Mouse (Mus musculus) stomach, postnatal 0 days (tissue): ENCODE data around the gene Abat. TPM values are rescaled to one million over a fixed set of nuclear protein-coding genes. Genes with fewer than 3 reads are reported as not detected.

Experiments used
- ATAC-seq: fragments of 200-750 bp; cut with Nextera tagmentation; 2 replicates; pipeline ENCODE4 v1.8.0; 2017; ENCODE audit not compliant: low FRiP score, low TSS enrichment
- DNase-seq: peaks from one replicate; pipeline ENCODE4 v3.0.0-alpha.2; 2016; ENCODE audit warnings: low spot score
- H3K27ac ChIP-seq: fragments of 300-500 bp; sonication (generic); replicated peaks from 2 replicates; pipeline ENCODE4 v1.5.1; 2014; ENCODE audit warnings: mild to moderate bottlenecking, control low read depth
- H3K27me3 ChIP-seq: fragments of 300-500 bp; sonication (generic); 2 replicates; pipeline ENCODE4 v1.6.1; 2014; ENCODE audit warnings: low read length; ENCODE audit not compliant: control insufficient read depth, insufficient read depth
- H3K36me3 ChIP-seq: fragments of 300-500 bp; sonication (generic); 2 replicates; pipeline ENCODE4 v1.6.1; 2014; ENCODE audit warnings: low read length, mixed read lengths; ENCODE audit not compliant: control insufficient read depth, insufficient read depth
- H3K4me1 ChIP-seq: fragments of 300-500 bp; sonication (generic); replicated peaks from 2 replicates; pipeline ENCODE4 v1.6.1; 2014; ENCODE audit warnings: antibody characterized with exemption; ENCODE audit not compliant: control insufficient read depth, insufficient read depth
- H3K4me2 ChIP-seq: fragments of 300-500 bp; sonication (generic); replicated peaks from 2 replicates; pipeline ENCODE4 v1.6.1; 2014; ENCODE audit warnings: low read depth, mild to moderate bottlenecking, control low read depth, moderate library complexity
- H3K4me3 ChIP-seq: fragments of 300-500 bp; sonication (generic); 2 replicates; pipeline ENCODE4 v1.5.1; 2014; ENCODE audit warnings: low read depth, low read length, control low read depth
- H3K9ac ChIP-seq: fragments of 300-500 bp; sonication (generic); 2 replicates; pipeline ENCODE4 v1.6.1; 2014; ENCODE audit warnings: mild to moderate bottlenecking, low read length, control low read depth, mixed read lengths
- H3K9me3 ChIP-seq: fragments of 300-500 bp; sonication (generic); 2 replicates; pipeline ENCODE4 v1.6.1; 2016; ENCODE audit warnings: low read length; ENCODE audit not compliant: control insufficient read depth
- CTCF ChIP-seq: IDR thresholded peaks from 2 replicates; pipeline ENCODE4 v1.5.1; 2016; ENCODE audit warnings: antibody characterized with exemption, low read depth, mild to moderate bottlenecking, moderate library complexity
- EP300 ChIP-seq: optimal IDR thresholded peaks from 2 replicates; pipeline ENCODE3; 2016; ENCODE audit warnings: antibody characterized with exemption
- WGBS: fragments of 180-500 bp; shearing (Covaris S2); extraction: QIAGEN DNeasy Blood & Tissue Kit; methylation state at CpG from one replicate; pipeline ENCODE4 v1.1.7; 2014; 5-methylcytosine and 5-hydroxymethylcytosine counted together
- microRNA-seq: library from miRNA; unstranded; fragments of <30 nt; microRNA quantifications from one replicate; pipeline ENCODE4, GENCODE M21; 2016
- polyA plus RNA-seq: library from polyadenylated mRNA; unstranded; fragments of >200 nt; fragmentation: Nextera tagmentation; extraction: Ambion mirVana; gene quantifications from 2 replicates; pipeline ENCODE4 v1.2.1, GENCODE M21; 2015

Gene Abat
- polyA plus RNA-seq, 1 experiment from 2014 or later: 4.1 TPM

- H3K27me3 ChIP-seq: no peaks in the 10 kb centered on the region
- WGBS: 77% methylated on average over 2 of the region's 2 CpGs
- peaks cover 20% of the 10 kb centered on the region for H3K4me1 ChIP-seq
Observed at GRCm38 (mm10) chr16:8668386-8668785, 155.2 kb downstream of the Abat start.

DNA sequence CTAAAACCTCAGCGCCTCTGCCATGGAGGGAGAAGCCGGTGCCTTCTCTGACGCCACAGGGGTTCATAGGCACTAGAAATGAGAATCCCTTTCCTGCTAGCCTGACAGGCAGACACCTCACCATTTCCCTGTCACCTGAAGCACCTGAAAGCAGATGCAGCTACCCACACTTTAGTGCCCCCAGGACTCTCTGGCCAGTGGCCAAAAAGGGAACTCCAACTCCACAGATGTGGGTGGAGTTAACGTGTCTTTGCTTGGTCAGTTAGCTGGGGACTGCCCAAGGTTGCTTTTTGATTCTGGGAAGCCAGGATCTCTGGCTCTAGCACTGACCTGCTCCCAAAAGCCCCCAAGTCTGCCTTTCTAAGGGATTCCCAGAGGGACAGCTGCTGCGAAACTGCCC lies 156.2 kb downstream of the Abat start:
- WGBS: 67% methylated on average over 5 of the region's 5 CpGs
- H3K9me3 ChIP-seq: no peaks in the 10 kb centered on the region
- H3K9ac ChIP-seq: no peak overlapping the region
- H3K4me3 ChIP-seq: no peak overlapping the region
- DNase-seq: no peak
- H3K4me2 ChIP-seq: no peak overlapping the region; the same call in 1 of the 2 replicates
- TF ChIP-seq EP300: no peak
- no peak for TF ChIP-seq CTCF
- H3K4me1 ChIP-seq: peaks cover 20% of the 10 kb centered on the region
- H3K27ac ChIP-seq: no peak overlapping the region
- ATAC-seq: no peak
- no peaks in the 10 kb centered on the region for H3K27me3 ChIP-seq
- no peaks in the 10 kb centered on the region for H3K36me3 ChIP-seq

More at GRCm38 (mm10) chr16:8668386-8668785, 155.2 kb downstream of the Abat start:
- H3K9me3 ChIP-seq: no peaks in the 10 kb centered on the region
- no peak for TF ChIP-seq EP300
- no peak for TF ChIP-seq CTCF
- no peak overlapping the region for H3K4me3 ChIP-seq
- DNase-seq (no peak), ATAC-seq (no peak)
- H3K4me2 ChIP-seq: no peak overlapping the region
- no peak overlapping the region for H3K27ac ChIP-seq
- no peak overlapping the region for H3K9ac ChIP-seq
- H3K36me3 ChIP-seq: no peaks in the 10 kb centered on the region; the same call in 1 of the 2 replicates

DNA sequence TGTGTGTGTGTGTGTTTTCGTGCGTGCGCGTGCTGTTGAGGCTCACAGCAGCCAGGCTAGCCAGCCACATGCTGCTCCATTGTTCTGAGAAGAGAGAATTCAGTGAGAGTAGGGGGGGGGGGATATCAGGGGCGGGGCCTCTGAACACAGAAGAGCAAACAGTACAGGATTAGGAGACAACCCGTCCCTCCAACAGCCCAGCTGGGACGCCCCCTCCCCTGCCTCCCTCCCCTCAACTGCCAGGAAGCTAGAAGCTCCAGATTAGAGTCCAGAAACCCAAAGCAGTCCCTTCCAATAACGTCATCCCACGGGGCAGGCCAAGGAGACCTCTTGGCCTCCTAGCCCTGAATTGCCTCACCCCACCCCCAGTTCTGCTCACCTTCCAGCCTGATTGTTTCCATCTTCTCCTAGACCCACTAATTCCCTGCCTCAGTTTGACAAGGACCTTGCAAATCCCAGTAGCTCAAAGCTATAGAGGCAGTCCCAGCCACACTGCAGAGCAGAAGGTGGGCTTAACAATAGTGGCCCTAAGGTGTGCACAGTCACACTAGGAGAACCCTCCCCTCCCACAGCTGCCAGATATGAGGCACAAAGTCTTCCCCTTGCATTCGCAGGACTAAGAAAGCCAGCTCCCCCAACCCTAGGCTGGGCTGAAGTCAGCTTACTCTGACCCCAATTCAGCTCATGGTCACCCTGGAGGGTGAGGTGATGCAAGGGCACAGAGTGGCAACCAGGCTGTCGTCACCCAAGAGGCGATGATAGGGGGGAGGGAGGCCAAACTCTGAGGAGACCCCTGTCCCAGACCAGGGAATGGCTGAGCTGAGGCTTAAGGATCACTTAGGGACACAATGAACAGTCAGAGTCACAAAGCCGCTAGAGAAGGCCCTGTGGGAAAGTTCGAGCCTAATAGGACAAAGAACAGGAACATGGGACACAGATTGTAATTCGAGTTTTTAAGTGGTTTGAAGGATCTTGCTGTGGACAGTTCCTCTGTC lies 157.1 kb downstream of the Abat start:
- no peak for DNase-seq
- H3K27me3 ChIP-seq: no peaks in the 10 kb centered on the region
- peak overlapping the region; percentile 90 for H3K27ac ChIP-seq
- H3K4me1 ChIP-seq: peaks cover 20% of the 10 kb centered on the region
- H3K4me3 ChIP-seq: peak overlapping the region; percentile 66
- ATAC-seq: no peak
- 13% methylated on average over 14 of the region's 15 CpGs for WGBS
- H3K4me2 ChIP-seq: peak overlapping the region; percentile 82
- H3K9ac ChIP-seq: peak overlapping the region; percentile 68; the same call in 1 of the 2 replicates
- H3K36me3 ChIP-seq: no peaks in the 10 kb centered on the region
- no peaks in the 10 kb centered on the region for H3K9me3 ChIP-seq
- TF ChIP-seq CTCF (no peak), EP300 (no peak)

Small RNAs within 50 kb of the gene (microRNA-seq; reads per million reads assigned to microRNA genes)
- gene Gm22137: not detected

Other genes starting within 250 kb of the Abat start
- 0.18 TPM in 1 of 2 replicates, not detected in the other for gene Tmem114, start 88.3 kb upstream of the Abat start, polyA plus RNA-seq
- gene Mettl22, start 42.6 kb upstream of the Abat start, polyA plus RNA-seq: 9.3 and 12.1 TPM in 2 replicates
- 74.2 and 74.9 TPM in 2 replicates for gene Pmm2, start 124.2 kb downstream of the Abat start, polyA plus RNA-seq
- 11.1 and 11.8 TPM in 2 replicates for gene Tmem186, start 124.3 kb downstream of the Abat start, polyA plus RNA-seq
- gene Carhsp1, start 158.7 kb downstream of the Abat start, polyA plus RNA-seq: 53.1 and 53.8 TPM in 2 replicates
- not detected in 2 replicates for gene Gm5767, start 167.3 kb downstream of the Abat start, polyA plus RNA-seq